Mouse (Mus musculus): ENCODE results near the gene Ston2.
"Not testable (repeated sequence)": the region's sequence is repeated elsewhere in the genome, so short reads cannot be mapped to it uniquely, and the experiment has no call there.

Ston2 gene

DNA sequence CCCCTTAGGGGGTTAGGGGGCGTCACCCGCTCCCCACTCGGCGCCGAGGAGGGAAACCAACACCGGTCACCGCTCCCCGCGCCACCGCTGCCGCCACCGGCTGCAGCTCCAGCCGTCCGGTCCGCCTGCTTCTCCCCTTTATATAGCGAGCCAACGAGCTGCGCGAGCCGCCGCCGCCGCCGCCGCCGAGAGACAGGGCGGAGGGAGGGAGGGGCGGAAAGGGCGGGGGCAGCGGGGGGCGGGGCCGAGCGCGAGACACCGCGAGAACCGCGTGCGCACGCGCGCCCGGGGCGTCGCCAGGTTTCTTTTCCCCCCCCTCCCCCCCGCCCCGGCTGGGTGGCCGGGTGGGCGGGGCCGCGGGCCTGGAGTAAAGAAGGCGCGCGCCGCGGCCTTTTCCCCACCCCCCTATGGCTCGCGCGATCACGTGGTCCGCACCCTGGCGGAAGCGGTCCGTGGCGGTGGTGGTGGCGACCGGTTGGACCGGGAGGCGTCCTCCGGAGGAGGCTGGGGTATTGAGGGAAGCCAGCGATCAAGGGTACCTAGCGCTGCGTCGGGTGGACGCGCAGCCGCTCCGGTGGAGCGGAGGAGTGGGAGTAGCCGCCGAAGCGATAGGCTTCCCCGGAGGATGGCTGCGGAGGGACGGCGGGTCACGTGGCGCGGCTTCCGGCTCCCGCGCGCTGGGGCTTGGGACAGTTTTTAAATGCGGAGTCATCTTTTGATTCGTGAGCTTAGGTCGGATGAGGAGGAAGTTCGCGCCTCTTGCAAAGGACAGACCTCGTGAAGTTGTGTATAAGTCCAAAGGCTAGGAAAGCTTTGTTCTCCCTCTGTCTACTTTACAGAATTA is 198.1 kb downstream of the Ston2 start, which contains the start of gene Gtf2a1:
Gene Gtf2a1 (minus strand): TSS at position 641 of the 844 bp plus-strand sequence.
- DNase-seq (ENCODE audit: low spot score), result peak; percentile 94

DNA sequence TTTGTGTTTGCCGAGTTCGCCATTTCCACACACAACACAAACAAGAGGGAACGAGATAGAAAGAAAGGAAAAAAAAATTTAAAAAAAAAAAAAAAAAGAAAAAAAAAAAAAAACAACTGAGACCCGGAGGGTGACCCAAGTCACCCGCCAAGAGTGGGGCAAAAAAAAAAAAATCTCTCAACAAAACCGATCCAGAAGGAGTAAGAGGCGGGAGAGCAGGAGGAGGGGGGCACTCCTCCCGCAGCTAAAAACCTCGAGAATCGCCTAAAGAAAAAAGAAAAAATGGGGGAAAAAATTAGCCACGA is 198.7 kb downstream of the Ston2 start:
- no peak for DNase-seq (ENCODE audit: low spot score)

DNA sequence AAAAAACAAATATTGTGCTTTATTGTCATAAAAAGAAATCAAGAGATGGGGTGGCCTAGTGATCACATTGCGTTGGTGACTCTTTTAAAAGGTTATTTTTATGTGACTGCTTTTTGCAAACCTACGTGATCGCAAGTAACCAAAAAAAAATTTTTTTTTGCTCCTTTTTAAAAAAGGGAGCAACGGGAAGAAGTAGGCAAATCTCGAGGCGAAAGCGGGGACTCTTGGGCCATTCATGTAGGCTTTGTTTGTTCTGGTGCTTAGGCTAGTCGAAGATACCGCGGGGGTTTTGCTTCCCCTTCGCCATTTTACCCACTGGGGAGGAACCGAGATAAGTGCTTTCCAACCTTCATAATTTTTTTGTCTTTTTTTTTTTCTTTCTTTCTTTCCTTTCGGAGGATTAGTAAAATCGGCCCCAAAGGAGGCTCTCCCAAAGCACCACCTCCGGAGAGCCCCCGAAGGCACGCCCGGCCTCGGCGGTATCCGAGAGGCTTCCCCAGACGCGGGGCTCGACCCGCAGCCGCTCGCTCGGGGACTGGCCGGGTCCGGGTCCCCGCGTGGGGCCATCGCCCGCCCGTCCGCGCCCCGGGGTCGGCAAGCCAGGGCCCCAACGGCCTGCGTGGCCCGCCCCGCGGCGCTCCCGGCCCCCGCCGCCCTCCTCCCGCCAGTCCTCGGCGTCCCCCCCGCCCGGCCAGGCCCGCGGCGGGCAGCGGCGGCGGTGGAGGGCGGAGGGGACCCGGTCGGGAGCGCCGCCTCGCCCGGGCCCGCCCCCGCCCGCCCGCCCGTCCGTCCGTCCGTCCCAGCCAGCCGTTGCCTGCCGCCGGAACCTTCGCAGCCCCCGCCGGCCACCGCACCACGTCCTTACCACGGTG is 199.3 kb downstream of the Ston2 start:
- peak; percentile 39 for DNase-seq (ENCODE audit: low spot score)

DNA sequence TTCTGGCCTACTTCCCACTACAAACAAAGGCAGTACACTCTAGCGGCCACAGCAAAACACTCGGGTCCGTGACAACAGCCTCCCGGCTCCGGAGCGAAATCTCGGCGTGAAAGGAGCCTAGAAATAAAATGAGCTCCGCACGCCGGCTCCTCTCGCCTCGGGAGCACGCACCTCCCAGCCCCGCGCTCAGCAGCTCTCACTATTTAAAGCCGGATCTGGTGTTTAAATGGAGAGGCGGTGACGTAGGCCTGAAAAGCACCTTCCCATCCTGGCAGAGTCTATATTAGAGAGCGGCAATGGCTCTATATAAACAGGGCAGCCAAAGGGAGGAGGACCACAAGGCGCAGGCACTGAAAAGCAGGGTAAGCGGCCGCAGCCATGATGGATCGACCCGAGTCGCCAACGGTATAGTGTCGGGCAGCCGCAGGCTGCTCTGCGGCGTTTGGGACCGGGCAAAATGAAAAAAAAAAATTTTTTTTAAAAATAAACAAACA is 200.0 kb downstream of the Ston2 start:
- peak; percentile 86 for DNase-seq (ENCODE audit: low spot score)

- DNase-seq (ENCODE audit: low spot score), result no peak
Observed at GRCm38 (mm10) chr12:91587491-91588033, 200.6 kb downstream of the Ston2 start.

- DNase-seq (ENCODE audit: low spot score), result no peak
Observed at GRCm38 (mm10) chr12:91587077-91587476, 201.1 kb downstream of the Ston2 start.

DNA sequence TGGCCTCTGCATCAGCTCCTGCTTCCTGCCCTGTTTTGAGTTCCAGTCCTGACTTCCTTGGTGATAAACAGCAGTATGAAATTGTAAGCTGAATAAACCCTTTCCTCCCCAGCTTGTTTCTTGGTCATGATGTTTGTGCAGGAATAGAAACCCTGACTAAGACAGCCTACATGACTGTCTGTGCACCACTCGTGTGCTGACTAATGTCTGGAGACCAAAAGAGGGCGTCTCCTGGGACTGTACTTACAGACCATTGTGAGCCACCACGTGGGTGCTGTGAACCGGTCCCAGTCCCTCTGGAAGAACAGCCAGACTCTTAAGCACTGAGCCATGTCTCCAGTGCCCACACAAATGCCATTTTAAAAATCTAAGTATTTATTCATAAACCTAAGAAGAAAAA is 202.4 kb downstream of the Ston2 start:
- not testable (repeated sequence) for DNase-seq (ENCODE audit: low spot score)

GRCm38 (mm10) chr12:91585206-91585605 is 203.0 kb downstream of the Ston2 start:
- no peak for DNase-seq (ENCODE audit: low spot score)

DNA sequence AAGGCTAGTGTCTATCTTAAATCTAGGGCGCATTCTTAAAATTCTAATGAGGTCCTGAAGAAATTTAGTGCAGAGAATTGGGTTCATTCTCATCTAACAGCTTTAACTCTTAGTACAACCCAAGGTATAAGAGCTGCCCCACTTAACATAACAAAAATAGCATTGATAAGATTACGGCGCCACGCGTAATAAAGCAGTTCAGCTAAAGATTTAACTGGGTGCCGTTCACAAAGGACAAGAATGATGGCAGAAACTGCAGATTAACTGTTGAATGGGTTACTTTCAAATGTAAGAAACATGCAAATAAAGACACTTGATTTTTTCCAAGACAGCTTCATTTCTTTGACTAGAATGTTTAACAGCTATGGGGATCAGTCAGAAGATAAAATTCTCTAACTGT is 204.8 kb downstream of the Ston2 start:
- DNase-seq (ENCODE audit: low spot score), result no peak

All from ovary, postnatal 14 days (tissue).